Mouse (Mus musculus) CH12.LX (cell line): Measurements from ENCODE around the gene Sema5b.

Experiments
- CTCF ChIP-seq, 2 experiments: IDR thresholded peaks in 1 of 2; conservative IDR thresholded peaks in 1 of 2; 2 replicates each; pipeline ENCODE4 v1.5.1; 2011 to 2012; ENCODE audit warnings: low read depth in 2 of 2, low read length in 2 of 2, improper control_type of control experiment in 1 of 2, inconsistent platforms in 1 of 2, mild to moderate bottlenecking in 1 of 2, moderate library complexity in 1 of 2
- EP300 ChIP-seq: IDR thresholded peaks from 2 replicates; pipeline ENCODE4 v1.6.1; 2011; ENCODE audit warnings: low read length, improper control_type of control experiment
- JUN ChIP-seq: IDR thresholded peaks from 2 replicates; pipeline ENCODE4 v1.6.1; 2011; ENCODE audit warnings: low read depth, mild to moderate bottlenecking, low read length, improper control_type of control experiment, moderate library complexity; ENCODE audit not compliant: insufficient read depth
- MEF2A ChIP-seq: IDR thresholded peaks from 2 replicates; pipeline ENCODE4 v1.6.1; 2014; ENCODE audit warnings: low read depth, mild to moderate bottlenecking, inconsistent platforms, low read length, improper control_type of control experiment, borderline replicate concordance
- MXI1 ChIP-seq: IDR thresholded peaks from 2 replicates; pipeline ENCODE4 v1.6.1; 2011; ENCODE audit warnings: mild to moderate bottlenecking, low read depth, low read length, improper control_type of control experiment
- POLR2A ChIP-seq: IDR thresholded peaks from 2 replicates; pipeline ENCODE4 v1.6.1; 2011; ENCODE audit warnings: low read depth, mild to moderate bottlenecking, improper control_type of control experiment, low read length
- USF2 ChIP-seq: conservative IDR thresholded peaks from 2 replicates; pipeline ENCODE4 v1.6.1; 2011; ENCODE audit warnings: low read depth, low read length, improper control_type of control experiment
- ZC3H11A ChIP-seq: IDR thresholded peaks from 2 replicates; pipeline ENCODE4 v1.6.1; 2012; ENCODE audit warnings: low read depth, mild to moderate bottlenecking, inconsistent platforms, low read length, improper control_type of control experiment
- ZNF384 ChIP-seq: IDR thresholded peaks from 2 replicates; pipeline ENCODE4 v1.6.1; 2012; ENCODE audit warnings: low read depth, low read length, improper control_type of control experiment, inconsistent platforms

DNA sequence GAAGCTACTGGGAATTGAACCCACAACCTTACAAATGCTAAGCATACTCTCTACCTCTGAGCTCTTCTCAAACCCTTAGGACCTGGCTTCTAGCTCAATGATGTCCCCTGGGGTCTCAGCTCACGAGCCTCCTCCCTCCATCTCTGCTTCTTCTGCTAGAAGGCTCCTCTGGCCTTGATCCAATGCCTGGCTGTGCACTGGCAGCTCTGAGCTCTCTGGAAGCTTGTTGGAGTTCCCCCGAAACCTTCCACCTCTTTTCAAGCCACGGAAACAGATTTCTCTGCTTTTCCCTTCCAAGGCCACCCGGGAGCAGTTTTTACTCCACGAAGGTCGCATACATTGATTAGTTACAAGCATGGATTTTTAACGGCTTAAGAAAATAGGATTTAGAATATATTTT, 145.5 kb downstream of the Sema5b start:
- TF ChIP-seq USF2 (no peak), POLR2A (no peak), CTCF (conservative IDR thresholded peaks at IDR 0.05 in 1 of 2, IDR thresholded peaks at IDR 0.05 in 1 of 2; ENCODE audit: low read depth in 2 of 2, low read length in 2 of 2) (no peak), EP300 (no peak), JUN (no peak), ZNF384 (no peak), MEF2A (no peak), ZC3H11A (no peak), MXI1 (no peak)
